ENCODE assay signal across 8 mouse cellular contexts in the genomic region with DNA sequence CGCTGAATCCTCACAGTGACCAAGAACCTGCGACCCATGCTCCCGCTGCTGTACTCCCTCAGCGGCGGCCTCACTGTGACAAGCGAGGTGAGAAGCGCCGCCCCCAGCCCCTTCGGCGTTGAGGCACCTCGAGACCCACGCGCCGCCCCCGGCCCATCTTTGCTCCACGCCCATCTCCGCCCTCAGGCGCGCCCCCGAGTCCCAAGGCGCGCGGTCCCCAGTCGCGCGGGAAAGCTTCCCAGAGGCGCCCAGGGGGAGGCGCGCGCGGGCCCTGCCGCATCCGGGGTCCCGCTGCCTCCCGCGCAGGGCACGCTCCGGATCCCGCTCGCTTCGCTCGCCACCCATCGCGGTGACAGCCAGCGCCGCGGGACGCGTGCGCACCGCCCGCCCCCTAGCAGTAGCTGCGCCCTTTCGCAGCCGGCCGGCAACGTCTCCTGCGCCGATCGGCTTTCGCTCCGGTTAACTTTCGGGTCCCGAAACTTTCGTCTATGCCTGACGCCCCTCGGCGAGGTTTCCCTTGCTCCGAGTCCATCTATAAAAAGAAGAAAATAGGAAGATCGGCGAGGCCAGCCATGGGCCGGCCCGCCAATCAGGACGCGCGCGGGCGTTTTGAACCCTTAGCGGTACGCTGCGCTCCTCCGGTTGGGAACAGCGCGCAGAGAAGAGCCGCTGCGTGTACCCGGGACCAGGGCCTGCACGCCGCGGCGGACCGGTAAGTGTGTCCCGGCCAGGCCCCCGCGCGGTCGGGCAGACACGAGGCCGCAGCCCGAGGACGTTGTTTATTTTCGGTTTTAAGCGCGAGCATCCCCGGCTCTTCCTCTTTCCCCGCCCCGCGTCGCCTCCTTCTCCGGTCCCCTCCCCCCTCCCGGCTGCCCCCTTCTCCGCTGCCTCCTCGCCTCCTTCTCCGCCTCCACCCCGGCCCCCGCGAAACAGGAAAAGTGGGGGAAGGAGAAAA. TPM values are rescaled to one million over a fixed set of nuclear protein-coding genes. Genes with fewer than 3 reads are reported as not detected.
DNase-seq lines count a peak whose midpoint lies in the region; ATAC-seq lines count a peak whose summit lies in the region.

A gene (minus strand): TSS at position 168 of the 955 bp plus-strand sequence.

- peaks cover 18% of the 10 kb centered on the region for H3K4me1 ChIP-seq in forebrain, embryonic 10.5 days
- H3K4me1 ChIP-seq in heart, embryonic 15.5 days (replicated peaks), result peaks cover 12% of the 10 kb centered on the region
- H3K4me1 ChIP-seq in kidney, embryonic 16.5 days (ENCODE audit: insufficient read depth, low read length), result peaks cover 11% of the 10 kb centered on the region
- H3K4me1 ChIP-seq in liver, embryonic 13.5 days (replicated peaks), result peaks cover 12% of the 10 kb centered on the region; the same call in 1 of the 2 replicates

- ATAC-seq in heart, embryonic 15.5 days (replicated peaks; ENCODE audit: insufficient number of reproducible peaks, insufficient read depth, low FRiP score, low read depth), result peak; percentile 82
- peak; percentile 89 for ATAC-seq in kidney, embryonic 16.5 days (ENCODE audit: low FRiP score, low TSS enrichment)
- ATAC-seq in liver, embryonic 13.5 days (ENCODE audit: low read depth), result peak; percentile 36; the same call in 1 of the 2 replicates

- peak within 1 kb of the TSS; percentile 52 for H3K9ac ChIP-seq in heart, embryonic 15.5 days
- peak within 1 kb of the TSS; percentile 58 for H3K9ac ChIP-seq in kidney, embryonic 16.5 days (replicated peaks; ENCODE audit: low read length)
- H3K9ac ChIP-seq in liver, embryonic 13.5 days, result no peak within 1 kb of the TSS

- peak within 1 kb of the TSS; percentile 99 for H3K4me2 ChIP-seq in heart, embryonic 15.5 days
- H3K4me2 ChIP-seq in kidney, embryonic 16.5 days (replicated peaks; ENCODE audit: low read depth, low read length), result peak within 1 kb of the TSS; percentile 97
- H3K4me2 ChIP-seq in liver, embryonic 13.5 days, result peak within 1 kb of the TSS; percentile 74

- peak within 1 kb of the TSS; percentile 63 for H3K4me3 ChIP-seq in forebrain, embryonic 10.5 days
- peak within 1 kb of the TSS; percentile 85 for H3K4me3 ChIP-seq in heart, embryonic 15.5 days
- H3K4me3 ChIP-seq in kidney, embryonic 16.5 days (ENCODE audit: low read length), result peak within 1 kb of the TSS; percentile 73
- peak within 1 kb of the TSS; percentile 65 for H3K4me3 ChIP-seq in liver, embryonic 13.5 days (replicated peaks)

- under 1% methylated on average over 116 of the region's 117 CpGs for WGBS in forebrain, embryonic 10.5 days
- under 1% methylated on average over 114 of the region's 117 CpGs for WGBS in heart, embryonic 15.5 days
- under 1% methylated on average over 98 of the region's 117 CpGs for WGBS in kidney, embryonic 16.5 days
- under 1% methylated on average over 113 of the region's 117 CpGs for WGBS in liver, embryonic 13.5 days (ENCODE audit: insufficient replicate concordance)

- H3K36me3 ChIP-seq in forebrain, embryonic 10.5 days (replicated peaks), result no peaks in the 10 kb centered on the region
- H3K36me3 ChIP-seq in heart, embryonic 15.5 days, result no peaks in the 10 kb centered on the region
- H3K36me3 ChIP-seq in kidney, embryonic 16.5 days (ENCODE audit: insufficient read depth, low read length), result no peaks in the 10 kb centered on the region
- no peaks in the 10 kb centered on the region for H3K36me3 ChIP-seq in liver, embryonic 13.5 days

- peaks cover 99% of the 10 kb centered on the region for H3K27me3 ChIP-seq in forebrain, embryonic 10.5 days (ENCODE audit: poor library complexity, severe bottlenecking)
- H3K27me3 ChIP-seq in heart, embryonic 15.5 days, result peaks cover 90% of the 10 kb centered on the region
- H3K27me3 ChIP-seq in kidney, embryonic 16.5 days (ENCODE audit: insufficient read depth, low read length), result peaks cover 88% of the 10 kb centered on the region
- H3K27me3 ChIP-seq in liver, embryonic 13.5 days, result peaks cover 89% of the 10 kb centered on the region

- DNase-seq in CD4-positive helper T cell, adult 2 months (ENCODE audit: low read depth, low spot score), result peak; percentile 76
- peak; percentile 89 for DNase-seq in adrenal gland, adult 2 months
- DNase-seq in forebrain, embryonic 10.5 days (ENCODE audit: extremely low spot score, low spot score), result peak; percentile 69
- no peak for DNase-seq in liver, embryonic 13.5 days
- DNase-seq in naive thymus-derived CD4-positive, alpha-beta T cell, adult 2 months (ENCODE audit: low read depth), result peak; percentile 37
- peak; percentile 82 for DNase-seq in testis, postnatal 10 days (ENCODE audit: low spot score)

- H3K9me3 ChIP-seq in forebrain, embryonic 10.5 days, result no peaks in the 10 kb centered on the region
- H3K9me3 ChIP-seq in heart, embryonic 15.5 days (replicated peaks), result no peaks in the 10 kb centered on the region
- no peaks in the 10 kb centered on the region for H3K9me3 ChIP-seq in kidney, embryonic 16.5 days (ENCODE audit: low read length)
- no peaks in the 10 kb centered on the region for H3K9me3 ChIP-seq in liver, embryonic 13.5 days (replicated peaks)

- H3K27ac ChIP-seq in forebrain, embryonic 10.5 days, result peak within 1 kb of the TSS; percentile 48; the same call in 1 of the 2 replicates
- no peak within 1 kb of the TSS for H3K27ac ChIP-seq in heart, embryonic 15.5 days
- no peak within 1 kb of the TSS for H3K27ac ChIP-seq in kidney, embryonic 16.5 days (ENCODE audit: low read length)
- H3K27ac ChIP-seq in liver, embryonic 13.5 days, result no peak within 1 kb of the TSS

RNA-seq across cellular contexts. Expression of the gene that starts here (rescaled TPM):
- 1 to 10 TPM; 2.1 to 3.4 TPM for total RNA-seq in adrenal gland, adult 2 months (2021)
- 9.4 and 10.3 TPM in 2 replicates for polyA plus RNA-seq in adrenal gland, adult 2 months (2012; rRNA removed)
- polyA plus RNA-seq in forebrain, embryonic 10.5 days (2016; fragmentation: Nextera tagmentation; extraction: Ambion mirVana), result not detected in 2 replicates
- polyA plus RNA-seq in heart, embryonic 15.5 days (2015; fragmentation: Nextera tagmentation; extraction: Ambion mirVana), result 0.15 TPM in 1 of 2 replicates, not detected in the other
- polyA plus RNA-seq in kidney, embryonic 16.5 days (2015; fragmentation: Nextera tagmentation; extraction: Ambion mirVana), result not detected in 2 replicates
- polyA plus RNA-seq in liver, embryonic 13.5 days (2015; fragmentation: Nextera tagmentation; extraction: Ambion mirVana), result not detected in 2 replicates

Comparison
In these comparisons a context has a peak if more than half of its experiments do, and no peak if none do; other contexts are left out.
1. Peak in DNase-seq, H3K4me3 ChIP-seq and H3K27ac ChIP-seq in forebrain, embryonic 10.5 days; RNA of the gene not detected or under 1 TPM.
2. Peak in ATAC-seq, H3K4me3 ChIP-seq, H3K9ac ChIP-seq and H3K4me2 ChIP-seq in heart, embryonic 15.5 days; RNA of the gene not detected or under 1 TPM.
3. Peak in ATAC-seq, H3K4me3 ChIP-seq, H3K9ac ChIP-seq and H3K4me2 ChIP-seq in kidney, embryonic 16.5 days; RNA of the gene not detected or under 1 TPM.
4. Peak in ATAC-seq, H3K4me3 ChIP-seq and H3K4me2 ChIP-seq in liver, embryonic 13.5 days; RNA of the gene not detected or under 1 TPM.
5. ATAC-seq: peak in every context shown above with its lines; median percentile 89 in kidney, embryonic 16.5 days; 82 in heart, embryonic 15.5 days; 36 in liver, embryonic 13.5 days.